Comparison of ENCODE assay signal across 23 mouse cellular contexts in genomic region chr7:114283006-114283405, GRCm38 (mm10).
"Had no signal": no experiment of that assay in that cellular context is flagged by ENCODE, and none has a peak within 500 bp of the region (broad histone marks: within the 10 kb centered on the region; RNA-seq: fewer than 3 reads in every experiment).

No protein-coding gene starts in this region.

- H3K27me3 ChIP-seq: kidney, embryonic 15.5 days; limb, embryonic 13.5 days; liver, embryonic 12.5 days; liver, embryonic 15.5 days; lung, embryonic 15.5 days had no signal

- H3K9me3 ChIP-seq: kidney, embryonic 15.5 days; limb, embryonic 10.5 days; limb, embryonic 13.5 days; liver, embryonic 12.5 days; liver, embryonic 15.5 days; lung, embryonic 15.5 days had no signal

- H3K4me3 ChIP-seq: kidney, embryonic 15.5 days; layer of hippocampus, adult 2 months; limb, embryonic 10.5 days; limb, embryonic 13.5 days; liver, embryonic 12.5 days; liver, embryonic 15.5 days; lung, embryonic 15.5 days had no signal

- DNase-seq: kidney, adult 11 months; kidney, adult 8-10 months; kidney, postnatal 14 days; kidney, postnatal 4 days; layer of hippocampus, adult 9-11 months; liver; lung, adult 18-20 months; lung, postnatal 14 days; lung, postnatal 4 days; midbrain, embryonic 14.5 days; right cerebral cortex, adult 18-20 months; right cerebral cortex, postnatal 14 days; right cerebral cortex, postnatal 4 days; thymus, postnatal 25 days had no signal

- H3K4me2 ChIP-seq: kidney, embryonic 15.5 days; limb, embryonic 13.5 days; liver, embryonic 12.5 days; liver, embryonic 15.5 days; lung, embryonic 15.5 days; midbrain, embryonic 11.5 days had no signal

- H3K9ac ChIP-seq: kidney, embryonic 15.5 days; limb, embryonic 13.5 days; liver, embryonic 12.5 days; liver, embryonic 15.5 days; lung, embryonic 15.5 days had no signal

- H3K27ac ChIP-seq: kidney, embryonic 15.5 days; layer of hippocampus, adult 2 months; limb, embryonic 10.5 days; limb, embryonic 13.5 days; liver, embryonic 12.5 days; liver, embryonic 15.5 days; lung, embryonic 15.5 days; stomach, postnatal 0 days had no signal

- H3K4me1 ChIP-seq: kidney, embryonic 15.5 days; limb, embryonic 10.5 days; limb, embryonic 13.5 days; liver, embryonic 12.5 days; liver, embryonic 15.5 days; lung, embryonic 15.5 days had no signal

- H3K36me3 ChIP-seq: kidney, embryonic 15.5 days; limb, embryonic 10.5 days; limb, embryonic 13.5 days; liver, embryonic 12.5 days; liver, embryonic 15.5 days; lung, embryonic 15.5 days had no signal

- ATAC-seq: liver, embryonic 12.5 days had no signal
